Mouse (Mus musculus): ENCODE results near the gene Abca17. TPM values are rescaled to one million over a fixed set of nuclear protein-coding genes. Genes with fewer than 3 reads are reported as not detected.

The Abca17 gene
- polyA plus RNA-seq, 1 experiment, result not detected

DNA sequence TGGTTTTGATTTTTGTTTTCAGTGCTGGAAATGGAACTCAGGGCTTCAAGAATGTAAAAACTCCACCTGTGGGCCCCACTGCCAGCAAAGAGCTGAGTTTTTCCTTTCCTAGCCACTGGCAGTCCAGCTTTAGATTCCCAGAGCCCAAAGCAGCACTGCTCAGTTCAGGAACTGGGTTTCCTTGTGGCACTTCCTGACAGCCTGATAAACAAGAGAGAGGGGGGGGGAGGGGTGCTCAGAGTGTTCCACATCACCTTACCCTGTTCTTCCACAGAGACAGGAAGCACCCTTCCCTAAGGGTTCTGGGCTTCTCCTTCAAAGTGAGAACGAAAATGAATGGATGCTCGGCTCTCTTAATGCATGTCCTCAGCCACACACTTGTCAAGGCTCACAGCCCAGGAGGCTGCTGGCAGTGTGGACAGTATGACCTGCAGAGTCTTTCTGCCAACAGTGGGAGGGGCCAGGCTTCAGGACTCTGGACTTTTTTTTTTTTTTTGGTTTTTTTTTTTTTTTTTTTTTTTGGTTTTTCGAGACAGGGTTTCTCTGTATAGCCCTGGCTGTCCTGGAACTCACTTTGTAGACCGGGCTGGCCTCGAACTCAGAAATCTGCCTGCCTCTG, 24.3 kb upstream of the Abca17 start:
- no peak overlapping the region for H3K27ac ChIP-seq (ENCODE audit: insufficient read depth, low read depth, low read length)
- 78% methylated on average over 5 of the region's 5 CpGs for WGBS
- H3K4me1 ChIP-seq (ENCODE audit: control insufficient read depth, insufficient read depth, low read length), result no peaks in the 10 kb centered on the region
- no peak overlapping the region for H3K4me3 ChIP-seq (ENCODE audit: insufficient read depth, low read depth, low read length)
- TF ChIP-seq POLR2A (IDR thresholded peaks at IDR 0.05; ENCODE audit: insufficient read depth, low read depth, low read length) (no peak), CTCF (IDR thresholded peaks at IDR 0.05; ENCODE audit: insufficient read depth, low read depth, low read length) (no peak)

DNA sequence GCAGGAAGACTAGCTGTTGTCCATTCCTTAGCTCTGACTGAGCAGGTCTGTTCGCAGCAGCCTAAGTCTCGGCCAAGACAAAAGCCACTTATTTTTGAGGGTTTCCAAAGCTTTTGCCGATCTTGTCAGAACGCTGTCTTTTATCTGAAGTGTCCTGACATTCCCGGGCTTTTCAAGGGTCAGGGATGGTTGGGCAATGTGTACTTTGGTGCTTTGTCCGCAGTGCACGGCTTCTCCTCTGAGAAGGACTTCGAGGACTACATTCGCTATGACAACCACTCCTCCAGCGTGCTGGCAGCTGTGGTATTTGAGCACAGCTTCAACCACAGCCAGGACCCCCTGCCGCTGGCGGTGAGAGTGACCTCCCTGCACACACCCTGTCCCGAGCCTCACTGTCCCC, 15.0 kb upstream of the Abca17 start:
- Histone ChIP-seq H3K27ac (ENCODE audit: insufficient read depth, low read depth, low read length) (no peak overlapping the region), H3K4me1 (ENCODE audit: control insufficient read depth, insufficient read depth, low read length) (peaks cover under 1% of the 10 kb centered on the region; the same call in 1 of the 2 replicates), H3K4me3 (ENCODE audit: insufficient read depth, low read depth, low read length) (no peak overlapping the region)
- WGBS, result 59% methylated on average over 13 of the region's 13 CpGs
- TF ChIP-seq CTCF (IDR thresholded peaks at IDR 0.05; ENCODE audit: insufficient read depth, low read depth, low read length) (no peak), POLR2A (IDR thresholded peaks at IDR 0.05; ENCODE audit: insufficient read depth, low read depth, low read length) (no peak)

- 86% methylated on average over 9 of the region's 9 CpGs for WGBS
- TF ChIP-seq POLR2A (IDR thresholded peaks at IDR 0.05; ENCODE audit: insufficient read depth, low read depth, low read length) (no peak), CTCF (IDR thresholded peaks at IDR 0.05; ENCODE audit: insufficient read depth, low read depth, low read length) (no peak)
- no peak overlapping the region for H3K27ac ChIP-seq (ENCODE audit: insufficient read depth, low read depth, low read length)
Measured at GRCm38 (mm10) chr17:24364461-24364860, 13.6 kb upstream of the Abca17 start.

GRCm38 (mm10) chr17:24362527-24362926, 11.7 kb upstream of the Abca17 start:
- Histone ChIP-seq H3K27ac (ENCODE audit: insufficient read depth, low read depth, low read length) (no peak overlapping the region), H3K4me3 (ENCODE audit: insufficient read depth, low read depth, low read length) (no peak overlapping the region), H3K4me1 (ENCODE audit: control insufficient read depth, insufficient read depth, low read length) (peaks cover 3% of the 10 kb centered on the region; the same call in 1 of the 2 replicates)
- 75% methylated on average over 9 of the region's 9 CpGs for WGBS
- TF ChIP-seq CTCF (IDR thresholded peaks at IDR 0.05; ENCODE audit: insufficient read depth, low read depth, low read length) (no peak), POLR2A (IDR thresholded peaks at IDR 0.05; ENCODE audit: insufficient read depth, low read depth, low read length) (no peak)

More at GRCm38 (mm10) chr17:24364461-24364860, 13.6 kb upstream of the Abca17 start:
- no peak overlapping the region for H3K4me3 ChIP-seq (ENCODE audit: insufficient read depth, low read depth, low read length)
- peaks cover 3% of the 10 kb centered on the region; the same call in 1 of the 2 replicates for H3K4me1 ChIP-seq (ENCODE audit: control insufficient read depth, insufficient read depth, low read length)

- Histone ChIP-seq H3K4me1 (ENCODE audit: control insufficient read depth, insufficient read depth, low read length) (peaks cover 3% of the 10 kb centered on the region; the same call in 1 of the 2 replicates), H3K27ac (ENCODE audit: insufficient read depth, low read depth, low read length) (no peak overlapping the region), H3K4me3 (ENCODE audit: insufficient read depth, low read depth, low read length) (no peak overlapping the region)
- TF ChIP-seq CTCF (IDR thresholded peaks at IDR 0.05; ENCODE audit: insufficient read depth, low read depth, low read length) (no peak), POLR2A (IDR thresholded peaks at IDR 0.05; ENCODE audit: insufficient read depth, low read depth, low read length) (no peak)
- WGBS, result 93% methylated on average over 5 of the region's 5 CpGs
Measured at GRCm38 (mm10) chr17:24361291-24361690, 10.4 kb upstream of the Abca17 start.

DNA sequence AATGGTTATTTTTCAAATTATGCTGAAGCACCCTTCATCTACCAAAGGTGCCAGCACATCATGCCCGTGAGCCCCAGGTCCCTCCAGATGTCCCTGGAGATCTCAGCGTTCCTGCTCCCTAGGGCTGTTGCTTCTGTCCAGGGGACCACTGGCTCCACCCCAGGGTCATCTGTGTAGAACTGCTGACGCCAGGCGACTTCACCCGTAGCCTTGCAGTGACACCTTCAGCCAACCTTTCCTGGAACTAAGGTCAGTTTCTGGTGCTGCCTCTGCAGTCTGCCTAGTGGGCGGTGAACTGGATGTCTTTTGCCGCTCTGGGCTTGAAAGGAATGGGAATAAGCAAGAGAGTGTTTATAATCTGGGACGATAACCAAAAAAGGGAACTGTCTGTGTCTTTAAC, 10.0 kb upstream of the Abca17 start:
- TF ChIP-seq POLR2A (IDR thresholded peaks at IDR 0.05; ENCODE audit: insufficient read depth, low read depth, low read length), result no peak
- no peak for TF ChIP-seq CTCF (IDR thresholded peaks at IDR 0.05; ENCODE audit: insufficient read depth, low read depth, low read length)
- H3K4me1 ChIP-seq (ENCODE audit: control insufficient read depth, insufficient read depth, low read length), result peaks cover 3% of the 10 kb centered on the region; the same call in 1 of the 2 replicates
- no peak overlapping the region for H3K4me3 ChIP-seq (ENCODE audit: insufficient read depth, low read depth, low read length)
- WGBS, result 84% methylated on average over 8 of the region's 8 CpGs
- H3K27ac ChIP-seq (ENCODE audit: insufficient read depth, low read depth, low read length), result no peak overlapping the region

DNA sequence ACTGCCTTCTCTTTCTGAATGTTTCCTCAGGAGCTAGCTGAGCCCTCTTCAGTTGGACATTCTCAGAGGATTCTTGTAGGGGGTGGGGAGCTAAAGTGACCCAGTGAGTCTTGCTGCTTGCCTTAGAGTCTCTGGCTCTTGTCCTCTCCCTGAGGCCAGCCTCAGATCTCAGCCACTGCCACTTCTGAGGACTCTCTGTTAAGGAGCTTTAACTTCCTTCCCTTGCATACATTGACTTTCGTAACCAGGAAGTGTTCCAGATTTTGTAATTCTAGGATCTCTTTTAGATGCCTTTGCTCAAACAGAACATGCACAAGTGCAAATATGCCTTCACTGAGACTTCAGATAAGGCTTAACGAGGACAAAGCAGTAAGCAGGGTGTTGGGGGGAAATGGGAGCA, 9.0 kb upstream of the Abca17 start:
- TF ChIP-seq POLR2A (IDR thresholded peaks at IDR 0.05; ENCODE audit: insufficient read depth, low read depth, low read length) (no peak), CTCF (IDR thresholded peaks at IDR 0.05; ENCODE audit: insufficient read depth, low read depth, low read length) (no peak)

DNA sequence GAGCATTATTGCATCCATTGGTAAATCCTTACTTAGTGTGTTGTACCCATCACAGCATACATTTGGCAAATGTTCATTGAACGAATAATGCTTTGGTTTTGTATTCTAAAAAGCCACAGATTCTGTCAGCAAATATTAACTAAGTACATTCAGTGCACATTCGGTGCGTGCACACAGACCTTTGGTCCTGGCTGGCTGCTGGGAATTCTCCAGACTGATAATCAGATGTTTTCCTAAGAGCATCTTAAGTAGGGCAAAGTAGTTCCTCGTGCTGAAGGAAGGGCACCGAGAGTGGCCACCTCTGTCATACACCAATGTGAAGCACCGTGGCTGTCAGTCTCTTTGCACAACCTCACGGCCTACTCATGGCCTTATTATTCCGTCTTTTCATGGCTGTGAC, 8.1 kb upstream of the Abca17 start:
- TF ChIP-seq POLR2A (IDR thresholded peaks at IDR 0.05; ENCODE audit: insufficient read depth, low read depth, low read length), result no peak
- TF ChIP-seq CTCF (IDR thresholded peaks at IDR 0.05; ENCODE audit: insufficient read depth, low read depth, low read length), result no peak
- Histone ChIP-seq H3K27ac (ENCODE audit: insufficient read depth, low read depth, low read length) (no peak overlapping the region), H3K4me3 (ENCODE audit: insufficient read depth, low read depth, low read length) (no peak overlapping the region), H3K4me1 (ENCODE audit: control insufficient read depth, insufficient read depth, low read length) (peaks cover 13% of the 10 kb centered on the region)
- 61% methylated on average over 8 of the region's 8 CpGs for WGBS

More for the DNA sequence above, 9.0 kb upstream of the Abca17 start:
- 73% methylated on average over 2 of the region's 2 CpGs for WGBS
- Histone ChIP-seq H3K27ac (ENCODE audit: insufficient read depth, low read depth, low read length) (no peak overlapping the region), H3K4me3 (ENCODE audit: insufficient read depth, low read depth, low read length) (no peak overlapping the region), H3K4me1 (ENCODE audit: control insufficient read depth, insufficient read depth, low read length) (peaks cover 7% of the 10 kb centered on the region; the same call in 1 of the 2 replicates)

DNA sequence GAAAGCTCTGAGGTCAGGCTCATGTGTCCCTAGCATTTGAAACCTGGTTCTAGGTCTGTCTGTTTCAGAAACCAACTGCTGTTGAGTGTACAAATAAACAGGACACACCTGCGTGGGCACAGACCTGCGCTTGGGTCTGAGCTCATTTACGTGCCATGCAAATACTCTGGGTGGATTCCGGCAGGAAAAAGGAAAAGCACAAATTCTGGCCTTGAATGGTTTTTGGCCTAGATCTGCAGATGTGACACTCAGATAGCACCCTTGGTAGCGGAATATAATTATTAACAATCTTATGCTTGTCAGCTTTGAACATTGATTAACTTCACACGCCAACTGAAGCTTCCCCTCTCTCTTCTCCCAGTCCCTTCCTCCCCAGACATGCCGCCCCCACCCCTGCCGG, 4.4 kb upstream of the Abca17 start:
- TF ChIP-seq POLR2A (IDR thresholded peaks at IDR 0.05; ENCODE audit: insufficient read depth, low read depth, low read length) (no peak), CTCF (IDR thresholded peaks at IDR 0.05; ENCODE audit: insufficient read depth, low read depth, low read length) (no peak)
- 46% methylated on average over 8 of the region's 8 CpGs for WGBS
- H3K4me1 ChIP-seq (ENCODE audit: control insufficient read depth, insufficient read depth, low read length), result peaks cover 19% of the 10 kb centered on the region
- no peak overlapping the region for H3K4me3 ChIP-seq (ENCODE audit: insufficient read depth, low read depth, low read length)
- no peak overlapping the region for H3K27ac ChIP-seq (ENCODE audit: insufficient read depth, low read depth, low read length)
